Mouse (Mus musculus) macrophage (primary cell): ENCODE results near the gene Olfr1513. TPM values are rescaled to one million over a fixed set of nuclear protein-coding genes. Genes with fewer than 3 reads are reported as not detected.
A peak's percentile ranks its signal among the peaks of the same experiment; 100 is the strongest.
"Not testable (repeated sequence)": the region's sequence is repeated elsewhere in the genome, so short reads cannot be mapped to it uniquely, and the experiment has no call there.

Source experiments
- H3K27ac ChIP-seq: fragments of 350-480 bp; formaldehyde crosslinking; 2 replicates; pipeline ENCODE4 v1.9.0; 2021
- H3K36me3 ChIP-seq: fragments of 350-480 bp; formaldehyde crosslinking; 2 replicates; pipeline ENCODE4 v1.9.0; 2021; ENCODE audit errors: inconsistent target
- H3K4me3 ChIP-seq: fragments of 350-480 bp; formaldehyde crosslinking; 2 replicates; pipeline ENCODE4 v1.9.0; 2021; ENCODE audit errors: inconsistent target
- H3K79me2 ChIP-seq: fragments of 350-480 bp; formaldehyde crosslinking; 2 replicates; pipeline ENCODE4 v1.9.0; 2021; ENCODE audit errors: inconsistent target
- WGBS: methylation state at CpG from one replicate; pipeline ENCODE4 v1.1.7; 2026; ENCODE audit warnings: inconsistent platforms; ENCODE audit not compliant: missing documents; 5-methylcytosine and 5-hydroxymethylcytosine counted together
- polyA plus RNA-seq: library from polyadenylated mRNA; stranded (reverse); fragments of 250-400 nt; gene quantifications from 3 replicates; pipeline ENCODE4 v1.2.4, GENCODE M21; 2018; ENCODE audit warnings: inconsistent platforms

The Olfr1513 gene
- polyA plus RNA-seq, 1 experiment from 2014 or later = not detected

- no peaks in the 10 kb centered on the region for H3K79me2 ChIP-seq
- H3K27ac ChIP-seq = no peak overlapping the region
- peak overlapping the region; percentile 14; the same call in 1 of the 2 replicates for H3K4me3 ChIP-seq
- no peaks in the 10 kb centered on the region for H3K36me3 ChIP-seq
- WGBS = 27% methylated on average over 16 of the region's 16 CpGs
Measured at GRCm38 (mm10) chr14:52316441-52317225, 39.6 kb downstream of the Olfr1513 start.

GRCm38 (mm10) chr14:52315792-52316440, 40.3 kb downstream of the Olfr1513 start:
- Histone ChIP-seq H3K4me3 (peak overlapping the region; percentile 14; the same call in 1 of the 2 replicates), H3K36me3 (no peaks in the 10 kb centered on the region), H3K79me2 (no peaks in the 10 kb centered on the region), H3K27ac (no peak overlapping the region)
- WGBS = under 1% methylated on average over 34 of the region's 41 CpGs

- Histone ChIP-seq H3K27ac (no peak overlapping the region), H3K79me2 (no peaks in the 10 kb centered on the region), H3K36me3 (no peaks in the 10 kb centered on the region), H3K4me3 (peak overlapping the region; percentile 14; the same call in 1 of the 2 replicates)
- WGBS = 54% methylated on average over 12 of the region's 17 CpGs
Measured at GRCm38 (mm10) chr14:52315283-52315780, 40.9 kb downstream of the Olfr1513 start.

- no peak overlapping the region for H3K27ac ChIP-seq
- 72% methylated on average over 8 of the region's 8 CpGs for WGBS
- no peaks in the 10 kb centered on the region for H3K36me3 ChIP-seq
- no peaks in the 10 kb centered on the region for H3K79me2 ChIP-seq
- H3K4me3 ChIP-seq = no peak overlapping the region
Measured at GRCm38 (mm10) chr14:52314808-52315150, 41.4 kb downstream of the Olfr1513 start.

GRCm38 (mm10) chr14:52313931-52314807, 42.0 kb downstream of the Olfr1513 start:
- H3K4me3 ChIP-seq = no peak overlapping the region
- no peak overlapping the region for H3K27ac ChIP-seq
- no peaks in the 10 kb centered on the region for H3K36me3 ChIP-seq
- WGBS = 48% methylated on average over 26 of the region's 26 CpGs
- H3K79me2 ChIP-seq = no peaks in the 10 kb centered on the region

GRCm38 (mm10) chr14:52310906-52311305, 45.3 kb downstream of the Olfr1513 start:
- H3K4me3 ChIP-seq = no peak overlapping the region
- no peaks in the 10 kb centered on the region for H3K36me3 ChIP-seq
- no peaks in the 10 kb centered on the region for H3K79me2 ChIP-seq
- WGBS = 100% methylated on average over 2 of the region's 2 CpGs
- no peak overlapping the region for H3K27ac ChIP-seq

- H3K4me3 ChIP-seq, H3K79me2 ChIP-seq, H3K27ac ChIP-seq, H3K36me3 ChIP-seq: not testable (repeated sequence)
- WGBS = 100% methylated on average over 6 of the region's 6 CpGs
Measured at GRCm38 (mm10) chr14:52310343-52310742, 45.9 kb downstream of the Olfr1513 start.

- Histone ChIP-seq H3K27ac (no peak overlapping the region), H3K4me3 (no peak overlapping the region), H3K79me2 (peaks cover 34% of the 10 kb centered on the region), H3K36me3 (no peaks in the 10 kb centered on the region)
- 88% methylated on average over 2 of the region's 2 CpGs for WGBS
Measured at GRCm38 (mm10) chr14:52306100-52306499, 50.1 kb downstream of the Olfr1513 start.

- peaks cover 37% of the 10 kb centered on the region for H3K79me2 ChIP-seq
- WGBS = 1% methylated on average over 42 of the region's 46 CpGs
- peak within 1 kb of the TSS; percentile 90 for H3K4me3 ChIP-seq
Measured at GRCm38 (mm10) chr14:52304644-52305271, 51.5 kb downstream of the Olfr1513 start, which contains the start of gene Mettl3. Gene Mettl3 (minus strand): TSS chr14:52305128.

GRCm38 (mm10) chr14:52303517-52303916, 52.7 kb downstream of the Olfr1513 start:
- H3K27ac ChIP-seq = not testable (repeated sequence)

More at GRCm38 (mm10) chr14:52304644-52305271, 51.5 kb downstream of the Olfr1513 start, which contains the start of gene Mettl3:
- Histone ChIP-seq H3K27ac (peak within 1 kb of the TSS; percentile 74), H3K36me3 (peaks cover 7% of the 10 kb centered on the region; the same call in 1 of the 2 replicates)

More at GRCm38 (mm10) chr14:52303517-52303916, 52.7 kb downstream of the Olfr1513 start:
- no CpG with 5 or more reads among the region's 3 CpGs for WGBS
- H3K4me3 ChIP-seq = not testable (repeated sequence)
- Histone ChIP-seq H3K36me3 (peaks cover 18% of the 10 kb centered on the region; the same call in 1 of the 2 replicates), H3K79me2 (peaks cover 37% of the 10 kb centered on the region)

Other genes with a start within 250 kb of the Olfr1513 start
- gene Rpgrip1, start 245.7 kb downstream of the Olfr1513 start, polyA plus RNA-seq = 1.3 to 4.3 TPM (median 2.3 TPM) in 3 replicates
- gene Supt16, start 159.0 kb downstream of the Olfr1513 start, polyA plus RNA-seq = 37.9 to 74.0 TPM (median 56.6 TPM) in 3 replicates
- gene Chd8, start 98.6 kb downstream of the Olfr1513 start, polyA plus RNA-seq = 45.5 to 56.6 TPM (median 54.6 TPM) in 3 replicates
- 34.3 to 46.1 TPM (median 44.4 TPM) in 3 replicates for gene Tox4, start 77.3 kb downstream of the Olfr1513 start, polyA plus RNA-seq
- 9.7 to 20.8 TPM (median 12.3 TPM) in 3 replicates for gene Rab2b, start 76.9 kb downstream of the Olfr1513 start, polyA plus RNA-seq
- gene Mettl3, start 51.3 kb downstream of the Olfr1513 start, polyA plus RNA-seq = 15.8 to 18.9 TPM (median 16.8 TPM) in 3 replicates
- gene Sall2, start 27.6 kb downstream of the Olfr1513 start, polyA plus RNA-seq = 0.26 to 0.31 TPM (median 0.27 TPM) in 3 replicates
- gene Olfr1512, start 22.8 kb upstream of the Olfr1513 start, polyA plus RNA-seq = not detected in 3 replicates
- not detected in 3 replicates for gene Olfr1511, start 41.0 kb upstream of the Olfr1513 start, polyA plus RNA-seq
- gene Olfr1510, start 58.0 kb upstream of the Olfr1513 start, polyA plus RNA-seq = not detected in 3 replicates
- not detected in 3 replicates for gene Olfr1509, start 86.6 kb upstream of the Olfr1513 start, polyA plus RNA-seq
- gene Olfr1508, start 111.1 kb upstream of the Olfr1513 start, polyA plus RNA-seq = not detected in 3 replicates
- not detected in 3 replicates for gene Olfr1507, start 139.3 kb upstream of the Olfr1513 start, polyA plus RNA-seq